Mouse (Mus musculus): ENCODE measurements around the gene Tmem132b. TPM values are rescaled to one million over a fixed set of nuclear protein-coding genes. Genes with fewer than 3 reads are reported as not detected.

Gene Tmem132b
- total RNA-seq, 2 experiments from 2014 or later = 0.02 TPM; not detected in 1

- intact Hi-C loops (cut with DNase I) = no loop called here
- DNase-seq = no peak
Observed at GRCm38 (mm10) chr5:125658101-125658500, 126.5 kb downstream of the Tmem132b start.

- DNase-seq = no peak
- intact Hi-C loops (cut with DNase I) = no loop called here
Observed at GRCm38 (mm10) chr5:125658959-125659749, 127.6 kb downstream of the Tmem132b start.

GRCm38 (mm10) chr5:125675623-125676022 is 144.0 kb downstream of the Tmem132b start:
- no peak for DNase-seq
- intact Hi-C loops (cut with DNase I) = no loop called here

DNA sequence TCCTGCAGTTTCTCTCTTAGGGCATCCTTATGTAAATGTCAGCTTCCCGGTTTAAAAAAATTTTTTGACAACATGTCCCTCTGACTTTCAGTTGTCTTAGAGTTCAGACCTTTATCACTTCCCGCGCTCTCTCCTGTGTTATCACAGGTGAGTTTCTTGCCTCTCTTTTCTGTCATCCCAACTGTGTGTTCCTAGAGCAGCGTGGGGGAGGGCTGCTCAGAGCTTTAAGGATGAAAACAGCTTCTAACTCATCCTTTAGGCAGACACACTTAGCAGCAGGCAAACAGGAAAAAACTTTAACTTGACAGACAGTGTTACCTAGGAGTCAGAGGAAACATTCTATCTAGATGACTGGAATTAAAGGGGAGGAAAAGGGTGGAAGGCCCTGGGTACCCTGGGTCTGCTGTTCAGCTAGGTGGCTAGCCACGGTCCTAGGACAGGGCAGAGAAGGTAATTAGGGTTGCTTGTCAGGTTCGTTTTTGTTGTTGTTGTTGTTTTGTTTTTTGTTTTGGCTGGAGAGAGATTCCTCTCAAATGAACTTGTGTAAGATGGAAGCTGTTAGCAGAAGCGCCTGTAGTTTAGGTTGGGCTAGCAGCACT is 144.6 kb downstream of the Tmem132b start:
- intact Hi-C loops (cut with DNase I) = no loop called here
- DNase-seq = no peak

DNA sequence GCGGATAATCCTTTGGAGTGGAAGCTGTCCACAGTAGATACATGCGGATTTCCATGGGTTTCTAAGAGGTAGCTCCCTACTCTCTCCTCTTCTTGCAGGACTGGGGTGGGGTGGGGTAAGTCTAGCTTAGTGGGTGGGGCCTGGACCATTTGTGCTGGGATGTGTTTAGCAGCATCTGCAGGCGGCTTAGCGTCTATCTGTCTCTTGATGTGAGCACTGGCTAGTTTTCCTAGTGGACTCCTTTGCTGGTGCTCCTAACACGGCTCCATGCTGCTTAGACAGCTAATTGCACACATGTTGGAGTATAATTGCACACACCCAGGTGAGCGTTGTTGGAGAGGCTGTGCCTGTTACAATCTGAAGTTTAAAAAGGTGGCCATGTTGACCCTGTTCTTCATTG is 149.3 kb downstream of the Tmem132b start:
- no peak for DNase-seq
- intact Hi-C loops (cut with DNase I) = no loop called here

DNA sequence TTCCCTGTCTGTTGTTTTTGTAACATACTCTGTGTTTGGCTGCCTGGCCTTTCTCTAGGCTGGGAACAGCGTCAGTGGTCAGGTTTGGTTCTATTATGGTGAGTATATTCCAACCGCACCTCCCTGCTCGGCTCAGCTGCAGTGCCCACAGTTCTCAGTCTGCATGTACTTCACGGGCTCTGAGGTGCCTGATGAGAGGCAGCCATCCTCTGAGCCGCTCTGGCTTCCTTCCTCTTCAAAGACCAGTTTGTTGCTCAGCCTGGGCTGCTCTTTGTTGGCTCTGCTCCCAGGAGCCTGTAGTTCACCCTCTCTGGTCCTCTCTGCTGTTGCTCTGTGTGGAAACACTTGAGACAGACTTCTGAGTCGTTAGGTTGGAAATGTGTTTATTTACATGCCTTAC is 151.9 kb downstream of the Tmem132b start:
- intact Hi-C loops (cut with DNase I) = no loop called here
- no peak for DNase-seq

- no peak for DNase-seq
- intact Hi-C loops (cut with DNase I) = no loop called here
Observed at GRCm38 (mm10) chr5:125685681-125686331, 154.2 kb downstream of the Tmem132b start.

- intact Hi-C loops (cut with DNase I) = no loop called here
- no peak for DNase-seq
Observed at GRCm38 (mm10) chr5:125692538-125692937, 161.0 kb downstream of the Tmem132b start.

- intact Hi-C loops (cut with DNase I) = no loop called here
- no peak for DNase-seq
Observed at GRCm38 (mm10) chr5:125699395-125699794, 167.8 kb downstream of the Tmem132b start.

GRCm38 (mm10) chr5:125700234-125700633 is 168.7 kb downstream of the Tmem132b start:
- intact Hi-C loops (cut with DNase I) = no loop called here
- DNase-seq = no peak

GRCm38 (mm10) chr5:125705379-125705778 is 173.8 kb downstream of the Tmem132b start:
- intact Hi-C loops (cut with DNase I) = loop anchor here (2.0 kb wide), 1 partner anchor 25 kb away; no protein-coding TSS in a partner anchor
- DNase-seq = no peak

GRCm38 (mm10) chr5:125709160-125709559 is 177.6 kb downstream of the Tmem132b start:
- intact Hi-C loops (cut with DNase I) = no loop called here
- DNase-seq = peak in 1 of 2 experiments; percentile 3

DNA sequence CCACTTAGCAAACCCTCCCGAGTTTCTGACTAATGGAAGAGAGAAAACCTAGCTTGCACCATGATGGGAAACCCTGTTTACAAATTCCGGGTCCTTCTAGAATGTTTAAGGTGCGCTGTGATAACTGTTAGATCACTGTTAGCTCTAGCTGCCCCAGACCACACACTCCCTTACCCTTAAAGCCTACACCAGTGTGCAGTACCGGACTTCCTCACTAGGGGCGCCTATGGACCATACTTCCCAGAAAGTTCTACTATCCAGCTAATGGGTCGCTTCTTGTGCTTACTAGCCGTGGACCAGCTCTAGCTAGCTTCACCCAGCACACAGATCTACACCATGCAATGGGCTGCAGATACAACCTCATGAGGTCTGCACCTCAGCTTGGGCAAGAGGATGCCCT is 195.2 kb downstream of the Tmem132b start:
- DNase-seq = no peak

DNA sequence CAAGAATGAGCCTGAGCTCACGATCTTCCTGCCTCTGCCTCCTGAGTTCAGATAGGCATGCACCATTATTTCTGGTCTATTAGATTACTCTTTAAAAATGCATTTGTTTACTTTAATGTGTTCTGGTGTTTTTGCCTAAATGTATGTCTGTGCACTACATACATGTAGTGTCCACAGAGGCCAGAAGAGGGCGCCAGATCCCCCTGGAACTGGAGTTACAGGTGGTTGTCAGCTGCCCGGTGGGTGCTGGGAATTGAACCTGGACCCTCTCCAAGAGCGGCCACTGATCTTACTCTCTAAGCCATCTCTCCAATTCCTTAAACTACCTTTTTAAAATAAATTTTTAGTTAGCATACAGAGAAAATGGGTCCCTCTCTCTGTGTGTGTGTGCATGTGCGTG is 195.9 kb downstream of the Tmem132b start:
- intact Hi-C loops (cut with DNase I) = no loop called here
- DNase-seq = no peak

More for the DNA sequence above, 195.2 kb downstream of the Tmem132b start:
- intact Hi-C loops (cut with DNase I) = no loop called here

- DNase-seq = no peak
- intact Hi-C loops (cut with DNase I) = no loop called here
Observed at GRCm38 (mm10) chr5:125727936-125728335, 196.4 kb downstream of the Tmem132b start.

DNA sequence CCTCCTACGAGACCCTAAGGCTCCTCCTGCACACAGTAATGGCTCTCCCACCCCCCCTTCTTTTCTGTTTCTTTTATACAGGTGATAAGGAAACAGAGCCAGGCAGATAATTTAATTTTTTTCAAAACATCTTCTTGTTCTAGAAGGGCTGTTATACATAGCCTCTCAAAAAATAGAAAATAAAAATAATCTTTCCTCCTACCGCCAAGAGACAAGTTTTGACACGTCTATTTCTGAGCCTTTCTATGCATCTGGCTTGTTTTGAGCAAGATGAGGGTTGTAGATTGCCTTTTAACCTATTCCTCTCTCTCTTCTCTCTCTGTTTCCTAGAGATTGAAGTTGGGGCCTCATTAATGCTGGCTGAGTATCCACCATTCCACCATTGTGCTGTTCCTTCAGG is 196.9 kb downstream of the Tmem132b start:
- intact Hi-C loops (cut with DNase I) = no loop called here
- no peak for DNase-seq

DNA sequence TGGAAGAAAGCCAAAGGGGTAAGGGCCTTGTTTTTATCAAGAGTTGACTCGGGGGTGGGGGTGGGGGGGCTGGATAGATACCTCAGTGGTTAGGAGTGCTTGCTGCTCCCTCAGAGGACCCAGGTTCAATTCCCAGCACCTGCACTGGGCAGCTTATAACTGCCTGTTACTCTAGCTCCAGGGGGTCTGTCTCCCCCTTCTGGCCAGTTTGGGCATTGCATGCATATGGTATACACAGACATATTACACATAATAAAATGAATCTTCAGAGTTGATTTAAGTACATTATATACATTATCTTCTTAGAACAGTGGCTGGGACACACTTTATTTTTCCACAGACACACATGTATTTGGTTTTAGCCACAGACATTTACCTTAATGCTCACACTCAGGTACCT is 202.2 kb downstream of the Tmem132b start:
- intact Hi-C loops (cut with DNase I) = no loop called here
- DNase-seq = no peak

GRCm38 (mm10) chr5:125737105-125737504 is 205.5 kb downstream of the Tmem132b start:
- DNase-seq = no peak
- intact Hi-C loops (cut with DNase I) = no loop called here

- no peak for DNase-seq
- intact Hi-C loops (cut with DNase I) = no loop called here
Observed at GRCm38 (mm10) chr5:125743503-125743902, 211.9 kb downstream of the Tmem132b start.

DNA sequence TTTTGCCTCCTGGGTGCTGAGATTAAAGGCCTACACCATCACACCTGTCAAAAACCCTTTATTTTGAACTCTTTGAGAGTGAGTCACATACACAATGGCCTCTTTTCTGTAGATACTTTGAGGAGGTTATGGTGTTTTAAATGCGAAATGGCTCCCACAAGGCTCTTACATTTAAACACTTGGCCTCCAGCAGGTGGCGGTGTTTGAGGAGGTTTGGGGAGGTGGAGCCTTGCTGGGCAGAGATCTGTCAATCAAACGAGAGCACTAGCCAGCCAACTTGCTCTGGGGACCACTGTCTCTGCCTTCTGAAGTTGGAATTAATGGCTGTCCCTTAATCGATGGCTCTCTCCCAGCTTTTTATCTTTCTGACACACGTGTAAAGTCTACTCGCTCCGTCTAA is 214.2 kb downstream of the Tmem132b start:
- DNase-seq = no peak

DNA sequence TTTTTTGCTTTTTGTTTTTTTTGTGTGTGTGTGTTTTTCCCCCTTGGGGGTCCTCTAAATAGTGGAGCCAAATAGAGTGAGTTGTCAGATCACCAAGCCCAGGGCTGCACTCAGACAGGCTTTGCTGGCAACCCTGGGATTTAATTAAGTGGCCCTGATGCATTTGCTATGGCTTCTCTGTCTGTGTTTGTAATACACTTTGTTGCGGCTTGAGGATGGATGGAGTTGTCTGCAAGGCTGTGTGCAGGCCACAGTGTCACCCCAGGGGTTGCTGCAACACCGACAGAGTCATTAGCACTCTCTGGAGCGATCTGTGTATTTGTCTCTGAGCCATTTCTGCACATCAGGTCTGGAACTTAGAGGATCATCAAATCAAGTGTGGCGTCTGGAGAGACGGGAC is 219.9 kb downstream of the Tmem132b start:
- intact Hi-C loops (cut with DNase I) = no loop called here

More for the DNA sequence above, 214.2 kb downstream of the Tmem132b start:
- intact Hi-C loops (cut with DNase I) = no loop called here

DNA sequence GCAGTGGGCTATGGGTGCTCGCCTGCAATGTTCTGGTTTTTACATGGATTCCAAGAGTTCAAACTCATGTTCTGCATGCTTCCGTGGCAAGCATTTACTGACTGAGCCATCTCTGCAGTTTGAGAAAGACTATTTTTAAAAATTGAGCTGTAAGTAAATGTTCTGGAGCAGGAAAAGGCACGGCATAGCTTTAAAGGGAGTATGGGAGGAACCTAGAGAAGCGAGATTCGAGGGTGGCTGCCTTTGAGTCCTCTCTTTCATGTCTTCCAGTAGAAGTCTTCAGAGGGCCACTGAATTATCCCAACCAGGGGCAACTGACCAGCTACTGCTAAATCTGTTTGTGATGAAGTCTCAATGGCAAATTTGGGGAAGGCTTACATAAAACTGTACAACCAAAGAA is 221.0 kb downstream of the Tmem132b start:
- DNase-seq = no peak
- intact Hi-C loops (cut with DNase I) = no loop called here

More for the DNA sequence above, 219.9 kb downstream of the Tmem132b start:
- DNase-seq = no peak
